9 mouse cellular contexts compared by ENCODE assay signal in the genomic region with DNA sequence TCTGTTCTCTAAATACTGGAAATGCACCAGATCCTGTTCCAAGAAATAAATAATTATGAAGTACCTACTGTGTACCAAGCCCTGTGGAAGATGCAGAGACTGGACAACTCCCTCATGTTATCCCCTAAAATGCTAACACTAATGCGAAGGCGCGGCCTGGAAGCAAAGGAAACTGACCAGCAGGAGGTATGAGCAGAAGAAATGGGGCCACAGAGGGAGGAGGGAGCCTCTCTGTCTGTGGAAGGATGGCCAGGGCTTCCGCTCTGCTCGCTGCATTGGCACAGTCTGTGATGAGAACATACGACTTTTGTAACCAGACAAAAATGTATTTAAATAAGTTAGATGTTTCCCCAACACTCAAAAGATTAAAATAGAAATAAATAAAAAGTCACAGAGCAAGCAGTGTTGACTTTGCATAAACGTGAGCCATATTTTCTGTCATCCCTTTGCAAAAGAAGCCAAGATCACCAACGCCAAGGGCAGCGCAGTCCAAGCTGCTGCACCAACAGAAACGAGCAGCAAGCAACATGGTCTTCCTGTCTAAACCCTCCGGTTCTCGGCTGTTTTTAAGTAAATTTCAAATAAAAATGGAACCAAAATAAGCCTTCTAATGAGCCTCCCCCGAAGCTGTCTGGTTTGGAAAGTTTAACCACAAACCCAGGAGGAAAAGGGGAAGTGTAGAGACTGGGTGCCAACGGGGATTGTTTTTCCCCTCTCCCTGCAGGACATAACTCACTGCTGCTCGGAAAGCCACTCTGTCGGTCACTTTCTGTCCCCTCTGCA. TPM values are rescaled to one million over a fixed set of nuclear protein-coding genes. Genes with fewer than 3 reads are reported as not detected.
DNase-seq lines count a peak whose midpoint lies in the region.
"Had no signal": no experiment of that assay in that cellular context is flagged by ENCODE, and none has a peak within 500 bp of the region (broad histone marks: within the 10 kb centered on the region; RNA-seq: fewer than 3 reads in every experiment).

No protein-coding gene starts in this region.

- intact Hi-C loops in heart, postnatal 25 days (cut with DNase I), result no loop called here

- peak; percentile 94 for DNase-seq in heart, adult 11 months
- no peak for DNase-seq in heart, postnatal 25 days (ENCODE audit: low spot score)
- peak; percentile 47 for DNase-seq in urinary bladder, postnatal 14 days (ENCODE audit: low spot score)
- DNase-seq in urinary bladder, adult 18-20 months (ENCODE audit: low spot score in 2 of 2), result no peak
- DNase-seq in kidney, postnatal 4 days, result peak; percentile 40 to 56
- no peak for DNase-seq in adrenal gland, adult 18-20 months (ENCODE audit: low spot score in 2 of 2)
- DNase-seq in adrenal gland, postnatal 25 days, result no peak
- DNase-seq in layer of hippocampus, postnatal 36 days, result no peak
- DNase-seq: embryo, embryonic 11 days had no signal

RNA-seq across cellular contexts. Expression of gene Ggta1, which starts 18.9 kb away (rescaled TPM):
- 10 to 100 TPM; 20.4 to 23.7 TPM for total RNA-seq in heart, postnatal 25 days (2021)
- total RNA-seq in adrenal gland, adult 18-20 months (2021), result 1 to 10 TPM; 9.4 to 9.8 TPM
- total RNA-seq in adrenal gland, postnatal 25 days (2021), result 8.1 and 13.4 TPM in 2 replicates
- 1 to 10 TPM; 1.7 to 2.6 TPM for total RNA-seq in layer of hippocampus, postnatal 36 days (2021)

RNA-seq across cellular contexts. Expression of gene 4930402F06Rik, which starts 47.2 kb away (rescaled TPM):
- total RNA-seq in heart, postnatal 25 days (2021), result not detected
- not detected for total RNA-seq in adrenal gland, adult 18-20 months (2021)
- not detected in 2 replicates for total RNA-seq in adrenal gland, postnatal 25 days (2021)
- not detected for total RNA-seq in layer of hippocampus, postnatal 36 days (2021)

Comparison
In these comparisons a context has a peak if more than half of its experiments do, and no peak if none do; other contexts are left out.
1. DNase-seq: peak in heart, adult 11 months (single experiment), urinary bladder, postnatal 14 days (single experiment) and kidney, postnatal 4 days (2 of 2); none in heart, postnatal 25 days (single experiment), urinary bladder, adult 18-20 months (0 of 2), adrenal gland, adult 18-20 months (0 of 2), adrenal gland, postnatal 25 days (single experiment) and layer of hippocampus, postnatal 36 days (0 of 2).